Mouse (Mus musculus): ENCODE measurements at regions not wholly inside any gene's neighbourhood (a gene's known extent, or its start where the extent isn't known, plus 50 kb on each side); places are given as distances from the start of the nearest gene placed in this dataset.
A peak's percentile ranks its signal among the peaks of the same experiment; 100 is the strongest.

DNA sequence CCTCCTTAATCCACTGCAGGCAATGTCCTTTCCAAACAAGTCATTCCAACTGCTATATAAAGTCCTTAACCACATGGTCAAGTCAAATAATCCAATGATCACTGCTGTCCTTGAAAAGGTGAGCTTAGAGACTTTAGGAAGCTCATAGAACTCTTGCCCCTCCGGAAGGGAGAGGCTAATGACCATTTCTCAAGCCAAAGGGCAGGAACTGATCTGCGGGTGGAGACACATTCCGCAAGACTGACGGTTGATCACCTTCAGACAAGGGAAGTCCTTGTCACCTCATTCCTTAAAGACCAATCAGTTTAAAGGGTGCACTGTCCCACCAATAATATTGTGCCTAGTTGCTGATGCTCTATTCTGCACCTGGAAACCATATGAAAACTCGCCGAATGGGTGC is 96.4 kb upstream of the Id4 start:
- no peak overlapping the region for H3K9ac ChIP-seq (replicated peaks; ENCODE audit: low read depth, low read length)
- no peak overlapping the region for H3K4me2 ChIP-seq (ENCODE audit: low read depth, low read length)
- no peak overlapping the region for H3K27ac ChIP-seq (ENCODE audit: low read depth)
- H3K36me3 ChIP-seq (replicated peaks; ENCODE audit: control insufficient read depth, insufficient read depth, low read length), result no peaks in the 10 kb centered on the region
- no peaks in the 10 kb centered on the region for H3K9me3 ChIP-seq (replicated peaks; ENCODE audit: control insufficient read depth, low read length)
- DNase-seq (ENCODE audit: low spot score), result no peak
- H3K4me3 ChIP-seq (ENCODE audit: low read depth, low read length), result no peak overlapping the region
- no peak for ATAC-seq (ENCODE audit: insufficient read depth, low read depth)
- no peak for TF ChIP-seq CTCF (IDR thresholded peaks at IDR 0.05; ENCODE audit: low read depth)
- no peaks in the 10 kb centered on the region for H3K27me3 ChIP-seq (ENCODE audit: control insufficient read depth, insufficient read depth, low read length)
- peaks cover 8% of the 10 kb centered on the region for H3K4me1 ChIP-seq (ENCODE audit: control insufficient read depth, insufficient read depth)
- WGBS, result 92% methylated on average over 6 of the region's 6 CpGs

DNA sequence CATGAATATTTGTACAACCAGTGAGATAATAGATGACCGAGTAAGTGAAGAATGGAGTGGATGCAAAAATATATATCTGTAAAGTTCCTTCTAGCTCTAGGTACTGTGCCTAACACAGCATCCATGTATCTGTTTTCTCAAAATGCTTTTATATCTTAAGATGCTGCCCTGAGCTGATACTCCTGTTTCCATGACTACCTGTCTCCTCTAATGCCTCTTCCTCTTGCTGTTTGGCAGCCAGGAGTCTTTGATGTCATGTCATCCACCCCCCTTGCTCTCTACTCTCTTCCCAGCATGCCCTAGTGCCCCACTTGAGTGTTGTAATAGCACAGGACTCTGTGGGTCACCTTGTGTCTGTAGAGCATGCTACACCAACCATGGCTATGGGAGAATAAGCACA is 95.2 kb upstream of the Id4 start:
- Histone ChIP-seq H3K4me1 (ENCODE audit: control insufficient read depth, insufficient read depth) (peaks cover 4% of the 10 kb centered on the region), H3K27ac (ENCODE audit: low read depth) (no peak overlapping the region), H3K9ac (replicated peaks; ENCODE audit: low read depth, low read length) (no peak overlapping the region), H3K4me3 (ENCODE audit: low read depth, low read length) (no peak overlapping the region), H3K36me3 (replicated peaks; ENCODE audit: control insufficient read depth, insufficient read depth, low read length) (no peaks in the 10 kb centered on the region), H3K4me2 (ENCODE audit: low read depth, low read length) (no peak overlapping the region), H3K27me3 (ENCODE audit: control insufficient read depth, insufficient read depth, low read length) (no peaks in the 10 kb centered on the region), H3K9me3 (replicated peaks; ENCODE audit: control insufficient read depth, low read length) (no peaks in the 10 kb centered on the region)
- no peak for ATAC-seq (ENCODE audit: insufficient read depth, low read depth)
- WGBS, result 74% methylated on average over 1 of the region's 1 CpGs
- TF ChIP-seq EP300 (IDR thresholded peaks at IDR 0.05; ENCODE audit: low read depth) (no peak), CTCF (IDR thresholded peaks at IDR 0.05; ENCODE audit: low read depth) (no peak)
- no peak for DNase-seq (ENCODE audit: low spot score)

DNA sequence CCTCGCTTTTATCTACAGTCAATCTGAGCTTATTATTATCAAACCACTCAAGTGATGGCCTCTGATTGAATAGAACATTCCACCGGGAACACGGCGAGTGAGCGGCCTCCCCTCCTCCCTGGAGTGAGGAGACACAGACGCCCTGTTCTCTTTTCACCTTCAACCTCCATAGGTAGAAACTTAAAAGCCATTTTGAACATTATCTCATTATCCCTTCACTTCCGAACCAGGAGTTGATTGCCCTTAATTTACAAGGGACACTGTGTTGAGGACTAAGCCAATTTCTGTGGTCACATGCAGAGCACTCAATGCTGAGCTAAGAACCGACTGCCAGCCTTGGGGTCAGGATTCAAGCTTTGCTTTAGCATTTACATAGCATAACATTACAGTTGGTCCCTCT is 93.1 kb upstream of the Id4 start:
- Histone ChIP-seq H3K9me3 (replicated peaks; ENCODE audit: control insufficient read depth, low read length) (no peaks in the 10 kb centered on the region), H3K36me3 (replicated peaks; ENCODE audit: control insufficient read depth, insufficient read depth, low read length) (no peaks in the 10 kb centered on the region), H3K4me3 (ENCODE audit: low read depth, low read length) (no peak overlapping the region), H3K4me1 (ENCODE audit: control insufficient read depth, insufficient read depth) (peaks cover 4% of the 10 kb centered on the region), H3K27me3 (ENCODE audit: control insufficient read depth, insufficient read depth, low read length) (no peaks in the 10 kb centered on the region), H3K9ac (replicated peaks; ENCODE audit: low read depth, low read length) (no peak overlapping the region), H3K4me2 (ENCODE audit: low read depth, low read length) (no peak overlapping the region), H3K27ac (ENCODE audit: low read depth) (no peak overlapping the region)
- TF ChIP-seq CTCF (IDR thresholded peaks at IDR 0.05; ENCODE audit: low read depth) (no peak), EP300 (IDR thresholded peaks at IDR 0.05; ENCODE audit: low read depth) (no peak)
- DNase-seq (ENCODE audit: low spot score) (no peak), ATAC-seq (ENCODE audit: insufficient read depth, low read depth) (no peak)
- WGBS, result 53% methylated on average over 8 of the region's 8 CpGs

DNA sequence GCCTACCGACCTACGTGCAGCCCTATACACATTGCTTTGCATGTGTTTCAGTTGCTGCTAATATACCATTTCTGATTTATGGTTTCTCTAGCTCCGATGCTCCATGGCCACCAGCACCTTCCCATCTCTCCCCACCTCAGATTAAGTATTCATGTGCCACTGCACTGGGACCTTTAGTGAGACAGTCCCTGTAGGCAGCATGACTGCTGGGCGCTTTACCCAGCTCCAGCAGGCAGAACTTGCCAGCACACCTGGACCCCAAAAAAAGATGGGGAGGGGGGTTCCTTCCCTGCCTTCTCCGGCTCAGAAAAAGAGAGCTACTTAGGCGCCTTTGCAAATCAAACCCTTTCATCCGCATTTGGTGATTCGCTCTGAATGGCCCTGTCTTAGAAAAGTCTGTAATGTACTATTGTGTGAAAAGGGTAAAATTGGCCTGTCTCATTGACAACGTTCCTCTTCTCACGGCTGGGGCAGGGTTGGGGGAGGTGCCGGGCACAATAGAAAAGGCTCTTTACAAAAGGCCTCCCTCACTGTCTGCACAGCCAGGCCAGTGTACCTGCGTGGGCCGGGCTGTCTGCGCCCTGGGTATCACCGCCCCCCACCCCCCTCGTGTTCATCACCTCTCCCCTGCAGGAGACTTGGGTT is 89.6 kb upstream of the Id4 start:
- Histone ChIP-seq H3K4me1 (ENCODE audit: control insufficient read depth, insufficient read depth) (peaks cover 3% of the 10 kb centered on the region), H3K4me2 (ENCODE audit: low read depth, low read length) (no peak overlapping the region), H3K27me3 (ENCODE audit: control insufficient read depth, insufficient read depth, low read length) (no peaks in the 10 kb centered on the region), H3K4me3 (ENCODE audit: low read depth, low read length) (no peak overlapping the region), H3K9me3 (replicated peaks; ENCODE audit: control insufficient read depth, low read length) (no peaks in the 10 kb centered on the region), H3K27ac (ENCODE audit: low read depth) (no peak overlapping the region), H3K36me3 (replicated peaks; ENCODE audit: control insufficient read depth, insufficient read depth, low read length) (no peaks in the 10 kb centered on the region), H3K9ac (replicated peaks; ENCODE audit: low read depth, low read length) (no peak overlapping the region)
- ATAC-seq (ENCODE audit: insufficient read depth, low read depth), result no peak
- 57% methylated on average over 16 of the region's 16 CpGs for WGBS
- no peak for DNase-seq (ENCODE audit: low spot score)
- TF ChIP-seq CTCF (IDR thresholded peaks at IDR 0.05; ENCODE audit: low read depth) (no peak), EP300 (IDR thresholded peaks at IDR 0.05; ENCODE audit: low read depth) (no peak)

DNA sequence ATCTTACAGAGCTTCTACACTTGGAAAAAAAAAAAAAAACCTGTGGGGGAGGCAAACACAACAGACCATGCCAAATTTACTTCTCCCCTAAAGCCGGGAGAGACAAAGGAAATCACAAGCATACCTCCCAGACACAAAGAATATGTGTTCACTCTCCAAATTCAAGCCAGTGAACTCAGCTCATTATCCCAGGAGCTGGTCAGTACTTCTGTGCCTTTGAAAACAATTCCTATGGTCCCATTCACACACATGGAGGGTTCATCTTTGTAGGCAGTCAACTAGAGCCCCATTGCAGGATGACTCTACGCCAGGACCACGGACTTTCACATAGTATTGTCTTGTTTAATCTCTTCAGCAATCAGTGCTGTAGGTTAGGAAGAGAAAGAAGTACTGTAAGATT is 89.0 kb upstream of the Id4 start:
- no peaks in the 10 kb centered on the region for H3K4me1 ChIP-seq (ENCODE audit: control insufficient read depth, insufficient read depth)
- no peaks in the 10 kb centered on the region for H3K36me3 ChIP-seq (replicated peaks; ENCODE audit: control insufficient read depth, insufficient read depth, low read length)
- ATAC-seq (ENCODE audit: insufficient read depth, low read depth) (no peak), DNase-seq (ENCODE audit: low spot score) (no peak)
- H3K9me3 ChIP-seq (replicated peaks; ENCODE audit: control insufficient read depth, low read length), result no peaks in the 10 kb centered on the region
- 76% methylated on average over 3 of the region's 3 CpGs for WGBS
- TF ChIP-seq EP300 (IDR thresholded peaks at IDR 0.05; ENCODE audit: low read depth), result no peak
- no peak for TF ChIP-seq CTCF (IDR thresholded peaks at IDR 0.05; ENCODE audit: low read depth)
- no peak overlapping the region for H3K4me2 ChIP-seq (ENCODE audit: low read depth, low read length)
- no peak overlapping the region for H3K27ac ChIP-seq (ENCODE audit: low read depth)
- H3K4me3 ChIP-seq (ENCODE audit: low read depth, low read length), result no peak overlapping the region
- H3K27me3 ChIP-seq (ENCODE audit: control insufficient read depth, insufficient read depth, low read length), result no peaks in the 10 kb centered on the region
- H3K9ac ChIP-seq (replicated peaks; ENCODE audit: low read depth, low read length), result no peak overlapping the region

DNA sequence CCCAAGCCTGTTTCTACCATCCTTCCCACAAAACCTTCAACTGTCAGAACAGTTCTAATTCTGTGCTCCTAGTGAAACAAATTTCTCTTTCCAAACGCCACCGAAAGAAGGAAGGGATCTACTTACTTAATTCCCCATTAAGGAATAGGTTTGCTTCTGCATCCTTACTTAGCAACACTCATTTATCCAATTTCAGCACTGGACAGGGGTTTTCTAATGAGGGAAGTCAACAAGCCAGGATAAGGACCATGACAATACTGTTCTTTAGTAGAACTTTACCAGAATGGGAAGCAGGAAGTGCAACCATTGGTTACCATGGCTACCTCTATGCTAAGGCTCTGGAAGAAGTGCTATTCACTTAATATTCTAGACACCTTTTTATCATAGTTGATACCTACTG is 68.6 kb upstream of the Id4 start:
- Histone ChIP-seq H3K4me3 (ENCODE audit: low read depth, low read length) (no peak overlapping the region), H3K4me1 (ENCODE audit: control insufficient read depth, insufficient read depth) (no peaks in the 10 kb centered on the region), H3K36me3 (replicated peaks; ENCODE audit: control insufficient read depth, insufficient read depth, low read length) (no peaks in the 10 kb centered on the region), H3K9ac (replicated peaks; ENCODE audit: low read depth, low read length) (no peak overlapping the region), H3K27ac (ENCODE audit: low read depth) (no peak overlapping the region), H3K9me3 (replicated peaks; ENCODE audit: control insufficient read depth, low read length) (no peaks in the 10 kb centered on the region), H3K27me3 (ENCODE audit: control insufficient read depth, insufficient read depth, low read length) (no peaks in the 10 kb centered on the region), H3K4me2 (ENCODE audit: low read depth, low read length) (no peak overlapping the region)
- DNase-seq (ENCODE audit: low spot score) (peak; percentile 12), ATAC-seq (ENCODE audit: insufficient read depth, low read depth) (no peak)
- 88% methylated on average over 2 of the region's 2 CpGs for WGBS
- TF ChIP-seq EP300 (IDR thresholded peaks at IDR 0.05; ENCODE audit: low read depth), result no peak
- no peak for TF ChIP-seq CTCF (IDR thresholded peaks at IDR 0.05; ENCODE audit: low read depth)

Measured in heart, postnatal 0 days (tissue).